Mouse (Mus musculus) small intestine, adult 2 months (tissue): ENCODE results near the gene Lsm14b. TPM values are rescaled to one million over a fixed set of nuclear protein-coding genes. Genes with fewer than 3 reads are reported as not detected.

Experiments
- H3K27ac ChIP-seq: fragments of 200-500 bp; 2 replicates; pipeline ENCODE4 v1.5.1; 2012; ENCODE audit warnings: low read depth, low read length, control low read depth, inconsistent platforms; ENCODE audit not compliant: insufficient read depth
- H3K27me3 ChIP-seq: fragments of 200-500 bp; 2 replicates; pipeline ENCODE4 v1.6.1; 2012; ENCODE audit warnings: mild to moderate bottlenecking, moderate library complexity, low read length, inconsistent platforms; ENCODE audit not compliant: control insufficient read depth, insufficient read depth
- H3K36me3 ChIP-seq: fragments of 200-500 bp; 2 replicates; pipeline ENCODE4 v1.6.1; 2012; ENCODE audit warnings: mild to moderate bottlenecking, low read length, control low read depth, inconsistent platforms; ENCODE audit not compliant: control insufficient read depth, insufficient read depth
- H3K4me1 ChIP-seq: fragments of 200-500 bp; 2 replicates; pipeline ENCODE4 v1.6.1; 2012; ENCODE audit warnings: low read length, inconsistent platforms, mixed read lengths; ENCODE audit not compliant: control insufficient read depth, insufficient read depth, insufficient read length
- H3K4me3 ChIP-seq: fragments of 200-500 bp; 2 replicates; pipeline ENCODE4 v1.5.1; 2012; ENCODE audit warnings: low read depth, mild to moderate bottlenecking, control low read depth, inconsistent platforms, low read length, moderate library complexity
- CTCF ChIP-seq: fragments of 200-500 bp; IDR thresholded peaks from 2 replicates; pipeline ENCODE4 v1.5.1; 2012; ENCODE audit warnings: low read depth, mild to moderate bottlenecking, control low read depth, inconsistent platforms, low read length, moderate library complexity, mixed read lengths; ENCODE audit not compliant: insufficient replicate concordance, insufficient read length; ENCODE audit errors: extremely low read depth
- POLR2A ChIP-seq: fragments of 200-500 bp; IDR thresholded peaks from 2 replicates; pipeline ENCODE4 v1.6.1; 2012; ENCODE audit warnings: low read depth, mild to moderate bottlenecking, control low read depth, inconsistent platforms, low read length, moderate library complexity
- WGBS: fragments of 180-500 bp; shearing (Covaris S2); methylation state at CpG from one replicate; pipeline ENCODE4 v1.1.7; 2018; 5-methylcytosine and 5-hydroxymethylcytosine counted together
- polyA plus RNA-seq: library from polyadenylated mRNA; depleted of rRNA; stranded (reverse); fragments of >200 nt; gene quantifications from 2 replicates; pipeline ENCODE4 v1.2.3, GENCODE M21; 2012; rRNA removed

Gene Lsm14b
- polyA plus RNA-seq, 1 experiment, result 23.7 TPM

DNA sequence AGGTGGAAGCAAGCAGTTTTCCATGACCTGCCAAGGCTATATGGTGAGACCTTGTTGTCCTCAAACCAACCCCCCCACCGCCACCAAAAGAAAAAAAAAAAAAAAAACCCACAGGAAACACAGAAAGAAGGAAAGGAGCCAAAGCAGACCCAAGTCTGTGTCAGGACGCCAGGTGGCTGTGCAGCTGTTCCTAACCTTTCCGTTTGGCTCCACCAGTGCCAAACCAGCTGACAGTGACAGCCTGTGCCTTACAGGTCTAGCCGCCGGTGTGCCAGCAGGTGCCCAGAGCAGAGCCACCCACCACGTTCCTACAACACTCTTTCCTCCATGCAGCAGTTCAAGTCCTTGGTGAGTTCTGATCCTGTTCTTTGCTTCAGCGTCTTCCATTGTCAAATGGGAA, 48.1 kb downstream of the Lsm14b start:
- Histone ChIP-seq H3K36me3 (0 out of 2 replicates have a peak, but pooled peaks cover 3% of the 10 kb centered on the region), H3K27ac (no peak overlapping the region), H3K4me3 (no peak overlapping the region), H3K27me3 (no peaks in the 10 kb centered on the region), H3K4me1 (peaks cover 4% of the 10 kb centered on the region)
- WGBS, result 79% methylated on average over 7 of the region's 7 CpGs
- no peak for TF ChIP-seq CTCF

DNA sequence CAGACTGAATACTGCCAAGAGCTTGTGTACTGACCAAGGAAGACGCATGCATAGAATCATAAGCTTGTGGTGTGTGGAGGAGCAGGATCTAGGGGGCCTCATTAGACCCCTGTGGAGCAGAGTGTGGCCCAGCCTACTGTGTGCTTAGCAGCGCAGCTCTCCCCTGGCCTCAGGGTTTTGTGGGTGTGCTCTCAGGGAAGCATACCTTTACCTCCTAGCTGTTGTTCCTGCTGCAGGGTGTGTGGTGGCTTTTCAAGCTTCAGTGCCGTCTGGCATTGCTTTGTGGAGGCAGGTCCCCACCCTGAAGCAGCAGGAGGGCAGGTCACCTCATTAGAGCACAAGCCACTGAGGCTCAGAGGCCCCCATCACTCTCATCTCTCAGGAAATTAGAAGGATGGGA, 52.8 kb downstream of the Lsm14b start:
- no peak overlapping the region for H3K4me3 ChIP-seq
- no peak for TF ChIP-seq POLR2A
- TF ChIP-seq CTCF, result no peak
- H3K27ac ChIP-seq, result no peak overlapping the region
- no peaks in the 10 kb centered on the region; the same call in 1 of the 2 replicates for H3K4me1 ChIP-seq
- peaks cover 6% of the 10 kb centered on the region; the same call in 1 of the 2 replicates for H3K36me3 ChIP-seq
- WGBS, result 80% methylated on average over 3 of the region's 3 CpGs
- no peaks in the 10 kb centered on the region for H3K27me3 ChIP-seq

DNA sequence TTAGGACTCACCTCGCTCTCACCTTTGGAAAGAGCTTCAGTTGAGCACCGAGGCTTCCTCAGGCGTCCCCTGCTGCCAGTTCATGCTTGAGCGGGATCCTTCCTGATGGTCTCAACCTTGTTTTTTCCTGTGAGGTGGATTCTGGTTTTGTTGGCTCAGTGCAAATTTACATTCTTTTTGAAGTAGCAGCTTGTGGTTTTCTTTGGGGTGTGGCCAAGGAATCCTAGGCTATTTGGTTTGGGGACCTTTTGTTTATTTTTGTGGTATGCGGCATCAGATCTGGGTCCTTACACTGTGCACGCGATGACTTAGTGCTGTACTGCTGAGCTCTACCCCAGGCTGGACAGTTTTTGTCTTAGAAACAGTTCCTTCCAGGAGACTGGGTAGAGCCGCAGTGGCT, 55.9 kb downstream of the Lsm14b start:
- peaks cover 12% of the 10 kb centered on the region; the same call in 1 of the 2 replicates for H3K36me3 ChIP-seq
- no peak for TF ChIP-seq CTCF
- no peak for TF ChIP-seq POLR2A
- WGBS, result 78% methylated on average over 8 of the region's 8 CpGs
- no peaks in the 10 kb centered on the region for H3K4me1 ChIP-seq
- no peak overlapping the region for H3K27ac ChIP-seq
- H3K27me3 ChIP-seq, result no peaks in the 10 kb centered on the region
- no peak overlapping the region for H3K4me3 ChIP-seq

DNA sequence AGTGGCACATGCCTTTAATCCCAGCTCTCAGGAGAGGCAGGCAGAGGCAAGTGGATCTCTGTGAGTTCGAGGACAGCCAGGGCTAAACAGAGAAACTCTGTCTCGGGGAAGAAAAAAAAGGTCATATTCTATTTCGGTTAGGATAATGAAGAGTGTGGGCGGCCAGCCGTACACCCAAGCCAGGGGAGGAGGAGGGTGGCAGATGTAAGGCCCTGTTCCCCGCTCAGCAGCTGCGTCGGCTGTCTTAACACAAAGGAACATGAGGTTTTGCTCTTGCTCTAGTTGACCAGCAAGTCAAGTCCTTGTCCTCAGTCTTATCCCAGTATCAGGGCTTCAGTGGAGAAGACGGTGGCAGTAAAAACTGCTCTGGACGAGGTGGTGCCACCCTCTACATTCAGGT, 58.3 kb downstream of the Lsm14b start:
- Histone ChIP-seq H3K27me3 (no peaks in the 10 kb centered on the region), H3K36me3 (peaks cover 12% of the 10 kb centered on the region; the same call in 1 of the 2 replicates), H3K4me3 (no peak overlapping the region), H3K27ac (no peak overlapping the region), H3K4me1 (no peaks in the 10 kb centered on the region)
- no peak for TF ChIP-seq POLR2A
- no peak for TF ChIP-seq CTCF
- 94% methylated on average over 10 of the region's 10 CpGs for WGBS

DNA sequence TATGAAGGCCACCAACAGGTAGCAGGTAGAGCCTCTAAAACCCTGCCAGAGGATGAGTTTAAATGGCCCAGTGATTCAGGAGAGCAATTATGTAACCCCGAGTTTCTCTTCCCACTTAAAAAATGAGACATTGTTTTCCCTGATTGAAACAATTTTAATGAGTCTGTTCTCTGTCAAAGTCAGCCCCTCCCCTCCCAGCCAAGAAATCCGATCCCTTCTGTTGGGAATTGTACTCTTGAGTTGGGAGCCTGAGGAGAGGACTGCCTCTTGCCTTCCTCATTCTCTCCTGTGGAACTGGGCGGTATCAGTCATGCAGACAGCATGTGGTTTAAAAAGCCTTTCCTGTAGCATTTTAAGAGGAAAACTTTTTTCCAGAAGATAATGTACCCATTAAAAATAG, 59.8 kb downstream of the Lsm14b start:
- Histone ChIP-seq H3K4me1 (no peaks in the 10 kb centered on the region), H3K36me3 (peaks cover 9% of the 10 kb centered on the region; the same call in 1 of the 2 replicates), H3K4me3 (no peak overlapping the region), H3K27me3 (no peaks in the 10 kb centered on the region), H3K27ac (no peak overlapping the region)
- 64% methylated on average over 3 of the region's 3 CpGs for WGBS
- TF ChIP-seq POLR2A, result no peak
- TF ChIP-seq CTCF, result no peak

Other genes starting within 250 kb of the Lsm14b start
- 8.2 and 14.4 TPM in 2 replicates for gene Taf4, start 48.3 kb upstream of the Lsm14b start, polyA plus RNA-seq
- gene Psma7, start 17.4 kb downstream of the Lsm14b start, polyA plus RNA-seq, result 102 and 152 TPM in 2 replicates
- gene Ss18l1, start 17.5 kb downstream of the Lsm14b start, polyA plus RNA-seq, result 4.0 and 7.7 TPM in 2 replicates
- gene Mtg2, start 45.6 kb downstream of the Lsm14b start, polyA plus RNA-seq, result 6.3 and 10.2 TPM in 2 replicates
- gene Hrh3, start 79.5 kb downstream of the Lsm14b start, polyA plus RNA-seq, result 0.06 and 0.08 TPM in 2 replicates
- gene Osbpl2, start 94.3 kb downstream of the Lsm14b start, polyA plus RNA-seq, result 14.1 and 18.1 TPM in 2 replicates
- gene Adrm1, start 146.5 kb downstream of the Lsm14b start, polyA plus RNA-seq, result 103 and 148 TPM in 2 replicates
- 36.0 and 41.7 TPM in 2 replicates for gene Lama5, start 200.9 kb downstream of the Lsm14b start, polyA plus RNA-seq
- gene Rps21, start 232.4 kb downstream of the Lsm14b start, polyA plus RNA-seq, result 2,052 and 2,413 TPM in 2 replicates
- 15.3 and 32.0 TPM in 2 replicates for gene Cables2, start 248.5 kb downstream of the Lsm14b start, polyA plus RNA-seq